Mouse (Mus musculus) MEL (cell line): ENCODE data around the gene Il25. TPM values are rescaled to one million over a fixed set of nuclear protein-coding genes. Genes with fewer than 3 reads are reported as not detected.
A peak's percentile ranks its signal among the peaks of the same experiment; 100 is the strongest.

ENCODE experiments used
- DNase-seq: peaks from one replicate; pipeline ENCODE4 v3.0.0; 2011; ENCODE audit warnings: low read depth, low spot score
- H3K27ac ChIP-seq: 2 replicates; pipeline ENCODE4 v1.5.1; 2012; ENCODE audit warnings: low read depth, mild to moderate bottlenecking, control low read depth, low read length, moderate library complexity; ENCODE audit not compliant: control insufficient read depth
- H3K27me3 ChIP-seq, 2 experiments: fragments of 150-350 bp in 1 of 2; sonication (generic) in 1 of 2; 2 replicates each; pipeline ENCODE4 v1.6.1; 2012; ENCODE audit warnings: low read length in 2 of 2, mild to moderate bottlenecking in 2 of 2, improper control_type of control experiment in 1 of 2, moderate library complexity in 1 of 2; ENCODE audit not compliant: insufficient read depth in 2 of 2, control insufficient read depth in 1 of 2
- H3K36me3 ChIP-seq, 2 experiments: 2 replicates each; pipeline ENCODE4 v1.6.1; 2012 to 2014; ENCODE audit warnings: low read length in 2 of 2, improper control_type of control experiment in 1 of 2, inconsistent platforms in 1 of 2, mild to moderate bottlenecking in 1 of 2; ENCODE audit not compliant: insufficient read depth in 2 of 2, control insufficient read depth in 1 of 2
- H3K4me1 ChIP-seq, 2 experiments: fragments of 150-350 bp in 1 of 2; sonication (generic) in 1 of 2; 2 replicates each; pipeline ENCODE4 v1.6.1; 2012; ENCODE audit warnings: low read length in 2 of 2, improper control_type of control experiment in 1 of 2, mild to moderate bottlenecking in 1 of 2; ENCODE audit not compliant: insufficient read depth in 2 of 2, control insufficient read depth in 1 of 2
- H3K4me3 ChIP-seq, 2 experiments: fragments of 150-350 bp in 1 of 2; sonication (generic) in 1 of 2; 2 replicates each; pipeline ENCODE4 v1.5.1; 2012; ENCODE audit warnings: low read depth in 2 of 2, low read length in 2 of 2, mild to moderate bottlenecking in 2 of 2, moderate library complexity in 2 of 2, control low read depth in 1 of 2, improper control_type of control experiment in 1 of 2; ENCODE audit not compliant: control insufficient read depth in 1 of 2, insufficient read depth in 1 of 2
- H3K79me2 ChIP-seq: 2 replicates; pipeline ENCODE4 v1.6.1; 2012; ENCODE audit warnings: mild to moderate bottlenecking, low read length, moderate library complexity; ENCODE audit not compliant: control insufficient read depth, poor library complexity, insufficient read depth
- H3K9ac ChIP-seq: 2 replicates; pipeline ENCODE4 v1.6.1; 2012; ENCODE audit warnings: low read depth, mild to moderate bottlenecking, control low read depth, low read length, moderate library complexity; ENCODE audit not compliant: control insufficient read depth, poor library complexity, severe bottlenecking
- H3K9me3 ChIP-seq: fragments of 150-350 bp; sonication (generic); replicated peaks from 2 replicates; pipeline ENCODE4 v1.6.1; 2012; ENCODE audit warnings: mild to moderate bottlenecking, low read length, improper control_type of control experiment, moderate library complexity; ENCODE audit not compliant: insufficient read depth
- BHLHE40 ChIP-seq: IDR thresholded peaks from 2 replicates; pipeline ENCODE4 v1.6.1; 2012; ENCODE audit warnings: low read depth, mild to moderate bottlenecking, inconsistent platforms, low read length, improper control_type of control experiment, borderline replicate concordance
- E2F4 ChIP-seq: IDR thresholded peaks from 2 replicates; pipeline ENCODE4 v1.6.1; 2011; ENCODE audit warnings: low read depth, low read length, improper control_type of control experiment, borderline replicate concordance
- ELF1 ChIP-seq: IDR thresholded peaks from 2 replicates; pipeline ENCODE4 v1.6.1; 2014; ENCODE audit warnings: low read depth, mild to moderate bottlenecking, inconsistent platforms, low read length, improper control_type of control experiment, moderate library complexity
- EP300 ChIP-seq, 2 experiments: IDR thresholded peaks; 2 replicates each; pipeline ENCODE4 v1.6.1; 2011; ENCODE audit warnings: improper control_type of control experiment in 2 of 2, low read length in 2 of 2, low read depth in 1 of 2, mild to moderate bottlenecking in 1 of 2
- ETS1 ChIP-seq: IDR thresholded peaks from 2 replicates; pipeline ENCODE4 v1.6.1; 2012; ENCODE audit warnings: low read depth, mild to moderate bottlenecking, inconsistent platforms, low read length, improper control_type of control experiment, moderate library complexity
- HCFC1 ChIP-seq: IDR thresholded peaks from 2 replicates; pipeline ENCODE4 v1.6.1; 2012; ENCODE audit warnings: low read depth, mild to moderate bottlenecking, inconsistent platforms, low read length, improper control_type of control experiment, moderate library complexity
- KAT2A ChIP-seq: conservative IDR thresholded peaks from 2 replicates; pipeline ENCODE4 v1.6.1; 2012; ENCODE audit warnings: low read depth, low read length, improper control_type of control experiment, inconsistent platforms
- MAFK ChIP-seq: IDR thresholded peaks from 2 replicates; pipeline ENCODE4 v1.6.1; 2011; ENCODE audit warnings: low read depth, mild to moderate bottlenecking, low read length, improper control_type of control experiment, borderline replicate concordance
- MEF2A ChIP-seq: IDR thresholded peaks from 2 replicates; pipeline ENCODE4 v1.6.1; 2014; ENCODE audit warnings: low read depth, mild to moderate bottlenecking, inconsistent platforms, low read length, improper control_type of control experiment; ENCODE audit not compliant: poor library complexity, insufficient replicate concordance, severe bottlenecking; ENCODE audit errors: extremely low read depth
- MXI1 ChIP-seq: IDR thresholded peaks from 2 replicates; pipeline ENCODE4 v1.6.1; 2011; ENCODE audit warnings: mild to moderate bottlenecking, low read depth, low read length, improper control_type of control experiment
- NRF1 ChIP-seq: IDR thresholded peaks from 2 replicates; pipeline ENCODE4 v1.6.1; 2014; ENCODE audit warnings: low read depth, mild to moderate bottlenecking, inconsistent platforms, low read length, improper control_type of control experiment, moderate library complexity; ENCODE audit not compliant: poor library complexity, insufficient read depth, severe bottlenecking
- POLR2AphosphoS2 ChIP-seq: IDR thresholded peaks from 2 replicates; pipeline ENCODE4 v1.6.1; 2011; ENCODE audit warnings: low read length, improper control_type of control experiment
- RAD21 ChIP-seq: IDR thresholded peaks from 2 replicates; pipeline ENCODE4 v1.6.1; 2011; ENCODE audit warnings: mild to moderate bottlenecking, low read depth, low read length, improper control_type of control experiment
- SIN3A ChIP-seq: IDR thresholded peaks from 2 replicates; pipeline ENCODE4 v1.6.1; 2012; ENCODE audit warnings: low read length, improper control_type of control experiment, inconsistent platforms
- TCF12 ChIP-seq: IDR thresholded peaks from 2 replicates; pipeline ENCODE4 v1.6.1; 2014; ENCODE audit warnings: low read depth, mild to moderate bottlenecking, inconsistent platforms, low read length, improper control_type of control experiment, moderate library complexity
- UBTF ChIP-seq: IDR thresholded peaks from 2 replicates; pipeline ENCODE4 v1.6.1; 2012; ENCODE audit warnings: low read depth, mild to moderate bottlenecking, inconsistent platforms, low read length, improper control_type of control experiment, moderate library complexity, borderline replicate concordance; ENCODE audit not compliant: insufficient read depth
- USF2 ChIP-seq, 2 experiments: IDR thresholded peaks; 2 replicates each; pipeline ENCODE4 v1.6.1; 2011 to 2012; ENCODE audit warnings: improper control_type of control experiment in 2 of 2, low read length in 2 of 2, borderline replicate concordance in 1 of 2, inconsistent platforms in 1 of 2, low read depth in 1 of 2, mild to moderate bottlenecking in 1 of 2; ENCODE audit not compliant: insufficient read depth in 1 of 2
- ZKSCAN1 ChIP-seq: IDR thresholded peaks from 2 replicates; pipeline ENCODE4 v1.6.1; 2012; ENCODE audit warnings: low read depth, mild to moderate bottlenecking, inconsistent platforms, low read length, improper control_type of control experiment, moderate library complexity
- ZNF384 ChIP-seq: IDR thresholded peaks from 2 replicates; pipeline ENCODE4 v1.6.1; 2012; ENCODE audit warnings: low read depth, mild to moderate bottlenecking, inconsistent platforms, low read length, improper control_type of control experiment
- polyA plus RNA-seq, 2 experiments: library from polyadenylated mRNA; stranded (reverse) in 1 of 2; unstranded in 1 of 2; fragments of >175 nt in 1 of 2; fragments of >200 nt in 1 of 2; gene quantifications; 2 replicates each; pipeline versions ENCODE4 v1.2.1 to v1.2.4; 2012; ENCODE audit warnings: low replicate concordance in 2 of 2, low read depth in 1 of 2; ENCODE audit not compliant: insufficient read length in 2 of 2, insufficient read depth in 1 of 2, missing spikeins in 1 of 2
- total RNA-seq: library from RNA; depleted of rRNA; stranded (reverse); fragments of 300-350 nt; gene quantifications from 2 replicates; pipeline ENCODE4 v1.2.3, GENCODE M21; 2012

The Il25 gene
- total and polyA plus RNA-seq, 3 experiments, result not detected

DNA sequence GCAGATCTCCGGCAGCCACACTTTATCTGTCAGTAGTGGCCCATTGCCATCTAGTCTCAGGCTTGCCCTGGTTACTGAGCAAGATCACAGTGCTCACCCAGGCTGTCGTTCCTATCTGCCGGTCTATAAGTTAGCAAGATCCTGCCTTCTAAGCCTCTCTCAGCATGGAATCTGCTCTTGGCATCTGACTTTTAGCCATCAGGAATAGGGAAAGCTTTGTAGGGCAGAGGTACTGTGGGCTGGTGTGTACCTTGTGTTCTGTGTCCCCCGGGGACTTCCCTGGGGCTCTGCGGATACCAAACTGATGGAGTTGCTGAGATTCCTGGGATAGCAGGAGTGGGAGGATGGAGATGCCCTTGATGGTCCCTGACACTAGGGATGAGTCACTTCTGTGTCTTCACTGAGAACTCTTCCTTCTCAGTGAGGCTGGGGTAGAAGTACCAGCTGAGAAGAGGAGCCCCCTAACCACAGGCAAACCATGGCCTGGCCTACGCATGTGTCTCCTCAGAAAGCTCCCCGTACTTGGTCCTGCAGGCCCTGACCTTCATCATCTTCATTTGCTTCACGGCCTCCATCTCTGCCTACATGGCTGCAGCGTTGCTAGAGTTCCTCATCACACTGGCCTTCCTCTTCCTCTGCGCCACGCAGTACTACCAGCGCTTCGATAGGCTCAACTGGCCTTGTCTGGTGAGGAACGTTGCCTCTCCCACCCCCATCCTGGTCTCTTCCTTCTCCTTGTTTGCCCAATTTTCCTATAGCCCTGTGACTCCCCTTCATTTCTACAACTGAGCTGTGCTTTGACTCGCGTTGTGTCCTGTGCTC is 5.1 kb downstream of the Il25 start:
- no peaks in the 10 kb centered on the region for H3K9me3 ChIP-seq
- H3K27ac ChIP-seq, result no peak overlapping the region
- peak; percentile 36 for DNase-seq
- peaks cover 0 to 5% of the 10 kb centered on the region in 2 experiments; a peak in 1 of 4 replicates for H3K36me3 ChIP-seq
- no peak for TF ChIP-seq MXI1
- no peak for TF ChIP-seq ETS1
- TF ChIP-seq MAFK, result no peak
- no peak for TF ChIP-seq TCF12
- peaks cover 0 to 8% of the 10 kb centered on the region in 2 experiments; a peak in 1 of 4 replicates for H3K4me1 ChIP-seq
- H3K27me3 ChIP-seq, result peaks cover 0 to 1% of the 10 kb centered on the region in 2 experiments; a peak in 2 of 4 replicates
- H3K79me2 ChIP-seq, result no peaks in the 10 kb centered on the region
- no peak overlapping the region for H3K9ac ChIP-seq
- no peak overlapping the region for H3K4me3 ChIP-seq

DNA sequence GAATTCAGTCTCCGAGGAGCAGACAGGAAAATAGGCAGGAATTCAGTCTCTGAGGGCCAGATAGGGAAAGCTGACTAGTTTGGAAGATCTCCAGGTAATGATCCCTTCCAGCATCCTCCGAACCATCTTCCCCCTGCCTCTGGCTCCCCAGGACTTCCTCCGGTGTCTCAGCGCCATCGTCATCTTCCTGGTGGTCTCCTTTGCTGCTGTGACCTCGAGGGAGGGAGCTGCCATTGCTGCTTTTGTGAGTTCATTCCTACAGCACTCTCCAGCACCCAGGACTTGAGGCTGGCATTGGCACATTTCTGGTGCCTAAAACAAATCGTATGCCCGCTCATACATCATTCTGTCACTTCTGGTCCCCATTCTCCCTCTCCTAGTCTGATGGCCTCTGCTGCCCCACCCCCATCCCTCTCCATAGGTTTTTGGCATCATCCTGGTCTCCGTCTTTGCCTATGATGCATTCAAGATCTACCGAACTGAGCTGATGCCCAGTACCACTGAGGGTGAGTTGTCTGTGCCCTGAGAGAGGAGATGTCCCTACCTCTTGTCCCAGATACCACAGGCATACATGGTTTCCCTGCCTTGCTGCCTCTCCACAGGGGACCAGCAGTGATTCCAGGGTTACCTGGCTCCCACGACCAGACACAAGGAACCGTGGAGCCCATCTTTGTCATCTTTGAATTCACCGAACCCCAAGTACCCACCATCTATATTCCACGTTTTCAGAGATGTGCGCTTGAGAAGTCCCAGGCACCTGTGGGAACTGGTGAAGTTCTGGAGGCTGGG is 6.1 kb downstream of the Il25 start:
- no peak for DNase-seq
- peaks cover 0 to 8% of the 10 kb centered on the region in 2 experiments; a peak in 1 of 4 replicates for H3K4me1 ChIP-seq
- peaks cover 0 to 1% of the 10 kb centered on the region in 2 experiments; a peak in 1 of 4 replicates for H3K27me3 ChIP-seq
- H3K9me3 ChIP-seq, result no peaks in the 10 kb centered on the region
- peaks cover 0 to 5% of the 10 kb centered on the region in 2 experiments; a peak in 1 of 4 replicates for H3K36me3 ChIP-seq
- no peak overlapping the region for H3K9ac ChIP-seq
- H3K27ac ChIP-seq, result no peak overlapping the region
- H3K4me3 ChIP-seq, result no peak overlapping the region
- no peak for TF ChIP-seq ZKSCAN1
- no peak for TF ChIP-seq ZNF384
- TF ChIP-seq SIN3A, result no peak
- TF ChIP-seq USF2 (IDR thresholded peaks at IDR 0.05; ENCODE audit: borderline replicate concordance in 1 of 2, insufficient read depth in 1 of 2, low read depth in 1 of 2, low read length in 2 of 2), result no peak
- TF ChIP-seq MXI1, result no peak
- no peak for TF ChIP-seq POLR2AphosphoS2
- TF ChIP-seq BHLHE40, result no peak
- no peak for TF ChIP-seq TCF12
- TF ChIP-seq ELF1, result no peak
- TF ChIP-seq NRF1, result no peak
- TF ChIP-seq E2F4, result no peak
- no peak for TF ChIP-seq UBTF
- no peak for TF ChIP-seq EP300 (IDR thresholded peaks at IDR 0.05; ENCODE audit: low read depth in 1 of 2, low read length in 2 of 2)
- TF ChIP-seq HCFC1, result no peak
- no peak for TF ChIP-seq MEF2A
- no peak for TF ChIP-seq KAT2A
- no peak for TF ChIP-seq RAD21
- no peaks in the 10 kb centered on the region for H3K79me2 ChIP-seq
